Mouse (Mus musculus) cortical plate, adult 2 months (tissue): ENCODE measurements around the gene Ankrd34a. TPM values are rescaled to one million over a fixed set of nuclear protein-coding genes. Genes with fewer than 3 reads are reported as not detected.
A peak's percentile ranks its signal among the peaks of the same experiment; 100 is the strongest.

ENCODE experiments used
- H3K27ac ChIP-seq: fragments of 200-500 bp; 2 replicates; pipeline ENCODE4 v1.5.1; 2012; ENCODE audit warnings: low read length, control low read depth, inconsistent platforms; ENCODE audit not compliant: insufficient read depth
- H3K4me1 ChIP-seq: fragments of 200-500 bp; 2 replicates; pipeline ENCODE4 v1.6.1; 2011; ENCODE audit warnings: low read length; ENCODE audit not compliant: control insufficient read depth, insufficient read depth
- H3K4me3 ChIP-seq: fragments of 200-500 bp; 2 replicates; pipeline ENCODE4 v1.5.1; 2011; ENCODE audit warnings: mild to moderate bottlenecking, low read length, control low read depth; ENCODE audit not compliant: insufficient read depth
- CTCF ChIP-seq: fragments of 200-500 bp; IDR thresholded peaks from 2 replicates; pipeline ENCODE4 v1.5.1; 2011; ENCODE audit warnings: mild to moderate bottlenecking, control low read depth, low read length; ENCODE audit not compliant: insufficient read depth; ENCODE audit errors: extremely low read depth
- POLR2A ChIP-seq: fragments of 200-500 bp; IDR thresholded peaks from 2 replicates; pipeline ENCODE4 v1.6.1; 2011; ENCODE audit warnings: mild to moderate bottlenecking, low read length, control low read depth; ENCODE audit not compliant: insufficient read depth; ENCODE audit errors: extremely low read depth
- polyA plus RNA-seq: library from polyadenylated mRNA; depleted of rRNA; stranded (reverse); fragments of >200 nt; gene quantifications from 2 replicates; pipeline ENCODE4 v1.2.3, GENCODE M21; 2012; rRNA removed

Gene Ankrd34a
- polyA plus RNA-seq, result 61.6 and 61.9 TPM in 2 replicates

- Histone ChIP-seq H3K4me1 (peaks cover 6% of the 10 kb centered on the region), H3K4me3 (peak within 1 kb of the TSS; percentile 69), H3K27ac (peak within 1 kb of the TSS; percentile 93)
- peak; percentile 37; the same call in 1 of the 2 replicates for TF ChIP-seq POLR2A
- TF ChIP-seq CTCF, result no peak
These were observed at the start of gene Ankrd34a for GRCm38 (mm10) chr3:96596228-96596707. Gene Ankrd34a (plus strand): TSS chr3:96596636.

DNA sequence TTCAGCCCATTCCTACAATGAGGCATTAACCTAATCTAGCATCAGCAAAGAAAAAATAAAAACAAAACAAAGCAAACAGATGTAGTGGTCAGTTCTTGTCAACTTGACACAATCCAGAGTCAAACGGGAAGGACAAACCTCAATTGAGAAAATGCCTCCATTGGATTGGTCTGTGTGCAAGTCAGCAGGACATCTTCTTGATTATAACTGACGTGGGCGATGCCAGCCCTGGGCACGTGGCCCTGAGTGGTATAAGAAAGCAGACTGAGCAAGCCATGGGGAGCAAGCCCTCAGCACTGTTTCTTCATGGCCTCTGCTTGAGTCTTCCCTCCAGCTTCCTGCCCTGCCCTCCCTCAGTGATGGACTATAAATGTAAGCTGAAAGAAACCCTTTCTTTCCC lies 49.6 kb upstream of the Ankrd34a start:
- TF ChIP-seq POLR2A (no peak), CTCF (no peak)
- H3K4me3 ChIP-seq, result no peak overlapping the region
- H3K4me1 ChIP-seq, result no peaks in the 10 kb centered on the region
- H3K27ac ChIP-seq, result no peak overlapping the region

DNA sequence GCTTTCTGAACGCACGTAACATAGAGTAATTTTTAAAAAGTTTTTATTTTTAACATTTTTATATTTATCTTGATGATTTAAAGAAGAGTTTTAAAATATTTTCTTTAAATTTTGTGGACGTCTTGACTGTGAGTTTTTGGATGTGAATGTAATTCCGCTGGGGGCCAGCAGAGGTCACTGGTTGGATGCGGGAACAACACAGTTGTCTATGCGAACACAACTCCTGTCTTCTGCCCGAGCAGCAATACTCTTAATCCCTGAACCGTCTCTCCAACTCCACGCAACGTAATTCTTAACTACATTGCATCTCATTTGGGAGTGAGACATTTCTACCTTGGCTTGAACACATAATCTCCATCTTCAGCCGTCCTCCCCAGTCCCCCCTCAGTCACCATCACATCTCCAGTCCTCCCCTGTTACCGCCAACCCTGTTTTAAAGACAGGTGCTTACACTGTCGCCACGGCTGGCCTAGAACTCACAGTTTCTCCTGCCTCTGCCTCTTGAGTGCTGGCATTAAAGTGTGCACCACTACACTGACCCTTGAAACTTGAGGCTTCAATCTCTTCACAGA lies 49.0 kb upstream of the Ankrd34a start:
- TF ChIP-seq CTCF (peak; percentile 80), POLR2A (no peak)
- no peaks in the 10 kb centered on the region for H3K4me1 ChIP-seq
- H3K27ac ChIP-seq, result no peak overlapping the region
- no peak overlapping the region for H3K4me3 ChIP-seq

GRCm38 (mm10) chr3:96548824-96549223 lies 47.6 kb upstream of the Ankrd34a start:
- TF ChIP-seq CTCF, result no peak
- no peak for TF ChIP-seq POLR2A
- H3K4me1 ChIP-seq, result no peaks in the 10 kb centered on the region
- no peak overlapping the region for H3K4me3 ChIP-seq
- H3K27ac ChIP-seq, result no peak overlapping the region

DNA sequence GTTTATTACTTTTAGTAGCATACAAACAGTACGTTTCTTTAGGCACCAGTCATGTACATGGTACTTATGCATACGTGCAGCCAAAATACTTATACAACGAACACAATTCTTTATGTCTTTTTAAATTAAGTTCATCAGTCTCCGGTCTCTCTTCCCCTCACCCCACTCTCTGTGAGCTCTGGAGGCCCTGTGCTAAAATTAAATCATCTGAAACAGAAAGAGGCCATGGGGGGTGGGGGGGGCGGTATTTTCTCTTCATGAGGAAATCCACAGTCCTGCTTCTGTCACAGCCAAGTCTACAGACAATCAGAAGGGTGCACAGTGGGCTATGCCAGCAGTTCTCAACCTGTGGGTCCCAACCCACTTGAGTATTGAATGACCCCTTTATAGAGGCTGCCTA lies 47.1 kb upstream of the Ankrd34a start:
- no peak overlapping the region for H3K4me3 ChIP-seq
- H3K4me1 ChIP-seq, result no peaks in the 10 kb centered on the region
- H3K27ac ChIP-seq, result no peak overlapping the region
- TF ChIP-seq CTCF, result no peak
- no peak for TF ChIP-seq POLR2A

GRCm38 (mm10) chr3:96551203-96551602 lies 45.2 kb upstream of the Ankrd34a start:
- TF ChIP-seq POLR2A, result no peak
- TF ChIP-seq CTCF, result peak; percentile 63
- H3K27ac ChIP-seq, result no peak overlapping the region

DNA sequence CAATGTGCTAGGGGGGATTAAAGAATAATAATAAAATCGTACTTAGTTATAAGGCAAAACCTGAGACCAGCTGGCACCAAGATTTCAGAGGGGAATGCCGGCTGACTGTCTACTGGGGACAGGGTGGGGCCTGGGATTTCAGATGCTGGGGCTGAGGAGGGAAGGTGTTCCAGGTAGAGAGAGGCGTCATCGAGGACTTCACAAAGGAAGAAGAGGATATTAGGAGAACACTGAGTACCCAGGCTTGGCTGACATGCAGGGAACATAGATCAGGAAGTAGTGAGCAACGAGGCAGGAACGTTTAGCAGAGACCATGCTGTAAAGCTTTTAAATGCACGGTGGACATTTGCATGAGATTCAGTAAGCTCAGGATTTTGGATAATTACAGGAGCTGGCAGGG lies 44.5 kb upstream of the Ankrd34a start:
- H3K27ac ChIP-seq, result no peak overlapping the region
- TF ChIP-seq CTCF (no peak), POLR2A (no peak)
- H3K4me3 ChIP-seq, result no peak overlapping the region
- no peaks in the 10 kb centered on the region; the same call in 1 of the 2 replicates for H3K4me1 ChIP-seq

More at GRCm38 (mm10) chr3:96551203-96551602, 45.2 kb upstream of the Ankrd34a start:
- Histone ChIP-seq H3K4me1 (no peaks in the 10 kb centered on the region), H3K4me3 (no peak overlapping the region)

DNA sequence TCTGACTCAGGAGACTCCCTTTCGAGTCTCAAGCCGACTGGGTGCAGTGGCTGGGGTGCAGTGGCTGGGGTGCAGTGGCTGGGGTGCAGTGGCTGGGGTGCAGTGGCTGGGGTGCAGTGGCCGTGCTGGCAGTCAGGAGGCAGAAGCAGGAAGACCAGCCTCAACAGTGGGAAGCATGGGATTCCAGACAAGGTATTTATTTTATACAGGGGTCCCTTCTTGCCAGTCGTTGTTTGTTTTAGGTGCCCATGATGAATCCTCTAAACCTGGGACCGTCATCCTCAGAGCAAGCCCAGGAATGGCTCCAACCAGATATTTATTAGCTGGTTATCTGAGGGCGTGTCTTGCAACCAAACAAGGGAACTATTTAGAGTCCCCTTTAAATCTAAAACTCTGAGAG lies 42.8 kb upstream of the Ankrd34a start:
- no peak for TF ChIP-seq POLR2A
- TF ChIP-seq CTCF, result no peak
- Histone ChIP-seq H3K4me1 (no peaks in the 10 kb centered on the region; the same call in 1 of the 2 replicates), H3K4me3 (no peak overlapping the region), H3K27ac (no peak overlapping the region)

- no peaks in the 10 kb centered on the region; the same call in 1 of the 2 replicates for H3K4me1 ChIP-seq
- H3K4me3 ChIP-seq, result no peak overlapping the region
- no peak overlapping the region for H3K27ac ChIP-seq
- no peak for TF ChIP-seq CTCF
- no peak for TF ChIP-seq POLR2A
These were observed 42.2 kb upstream of the Ankrd34a start for GRCm38 (mm10) chr3:96554251-96554650.

DNA sequence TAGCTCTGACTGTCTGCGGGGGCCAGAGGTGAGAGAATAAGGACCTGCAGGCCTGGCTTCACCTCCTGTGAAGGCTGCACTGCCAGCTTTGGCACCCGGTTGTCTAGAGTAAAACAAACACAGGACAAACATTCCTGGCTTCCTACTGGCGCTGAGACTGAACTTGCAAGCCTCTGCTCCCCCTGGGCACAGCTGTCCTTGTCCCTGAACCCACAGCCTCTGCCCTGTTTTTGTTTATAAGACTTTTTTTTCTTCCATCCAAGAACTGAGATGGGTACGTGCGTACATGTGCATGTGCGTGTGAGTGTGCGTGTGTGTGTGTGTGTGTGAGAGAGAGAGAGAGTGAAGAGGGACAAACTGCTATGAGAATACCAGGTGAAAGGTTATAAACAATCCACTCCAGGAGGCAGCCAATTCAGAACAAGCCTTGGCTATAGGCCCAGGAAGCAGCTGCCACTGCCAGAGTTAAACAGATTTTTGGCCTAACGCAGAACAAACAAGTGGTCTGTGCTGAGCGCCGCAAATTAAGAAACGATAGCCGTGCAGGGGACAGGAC lies 41.3 kb upstream of the Ankrd34a start:
- TF ChIP-seq CTCF, result no peak
- no peak overlapping the region for H3K4me3 ChIP-seq
- peak overlapping the region; percentile 80 for H3K27ac ChIP-seq

More for the DNA sequence above, 41.3 kb upstream of the Ankrd34a start:
- no peaks in the 10 kb centered on the region; the same call in 1 of the 2 replicates for H3K4me1 ChIP-seq
